ENCODE assay signal across 14 mouse cellular contexts in the genomic region with DNA sequence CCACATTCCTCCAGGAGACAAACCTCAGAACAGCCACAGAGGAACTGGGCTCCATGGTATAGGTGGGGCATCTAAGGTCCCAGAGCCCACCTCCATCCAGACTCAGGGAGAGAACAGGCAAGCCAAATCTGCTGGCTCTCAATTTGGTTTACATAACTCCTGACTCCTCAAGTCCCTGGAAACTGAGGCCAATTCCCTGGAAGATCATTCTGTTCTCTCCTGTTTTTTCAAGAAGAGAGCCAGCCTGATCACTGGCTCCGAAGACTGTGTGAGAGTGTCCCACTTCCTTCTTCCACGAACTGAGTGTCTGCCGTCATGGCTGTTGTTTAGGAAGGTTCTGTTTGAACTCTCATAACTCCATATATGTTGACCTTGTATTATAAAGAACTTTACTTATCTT.
"Had no signal": no experiment of that assay in that cellular context is flagged by ENCODE, and none has a peak within 500 bp of the region (broad histone marks: within the 10 kb centered on the region; RNA-seq: fewer than 3 reads in every experiment).

No protein-coding gene starts in this region.

- ATAC-seq: hindbrain, postnatal 0 days; intestine, embryonic 16.5 days; liver, embryonic 12.5 days had no signal

- DNase-seq: gastrocnemius, postnatal 14 days; gastrocnemius, postnatal 36 days; heart, adult 2 months; kidney, adult 11 months; kidney, adult 2 months; kidney, adult 9 months; kidney, postnatal 14 days; kidney, postnatal 36 days; layer of hippocampus, adult 9-11 months; layer of hippocampus, postnatal 36 days; left cerebral cortex, postnatal 4 days had no signal
